Mouse (Mus musculus): ENCODE results near the gene Nmt1.

- TF ChIP-seq POLR2A (IDR thresholded peaks at IDR 0.05; ENCODE audit: low read depth, low read length) = no peak
- TF ChIP-seq CTCF (IDR thresholded peaks at IDR 0.05; ENCODE audit: borderline replicate concordance, insufficient read depth, low read length) = no peak
Measured at GRCm38 (mm10) chr11:102993420-102994029, 34.5 kb upstream of the Nmt1 start.

Measured in embryonic fibroblast, embryonic 13.5 days (primary cell).